Mouse (Mus musculus): ENCODE data around the gene Spsb1. TPM values are rescaled to one million over a fixed set of nuclear protein-coding genes. Genes with fewer than 3 reads are reported as not detected.
A peak's percentile ranks its signal among the peaks of the same experiment; 100 is the strongest.

Gene Spsb1
- polyA plus RNA-seq, 1 experiment from 2014 or later, result 4.7 TPM

GRCm38 (mm10) chr4:149922121-149922718 lies 32.6 kb downstream of the Spsb1 start:
- no peak overlapping the region for H3K4me2 ChIP-seq
- H3K4me3 ChIP-seq (ENCODE audit: low read depth, low read length), result no peak overlapping the region

GRCm38 (mm10) chr4:149920886-149921285 lies 34.0 kb downstream of the Spsb1 start:
- H3K27ac ChIP-seq (ENCODE audit: low read depth, low read length), result no peak overlapping the region
- ATAC-seq (replicated peaks; ENCODE audit: insufficient number of reproducible peaks, low FRiP score, low TSS enrichment), result no peak
- no peak overlapping the region for H3K4me2 ChIP-seq
- 51% methylated on average over 12 of the region's 12 CpGs for WGBS (ENCODE audit: insufficient replicate concordance)
- no peaks in the 10 kb centered on the region for H3K36me3 ChIP-seq (ENCODE audit: control insufficient read depth, insufficient read depth, low read length)
- H3K9ac ChIP-seq (ENCODE audit: low read depth, low read length), result no peak overlapping the region
- peaks cover 43% of the 10 kb centered on the region for H3K4me1 ChIP-seq (ENCODE audit: control insufficient read depth, insufficient read depth, low read length)
- H3K9me3 ChIP-seq (replicated peaks; ENCODE audit: control insufficient read depth, low read length), result no peaks in the 10 kb centered on the region
- H3K27me3 ChIP-seq (ENCODE audit: control insufficient read depth, insufficient read depth, low read length), result no peaks in the 10 kb centered on the region
- H3K4me3 ChIP-seq (ENCODE audit: low read depth, low read length), result no peak overlapping the region

More at GRCm38 (mm10) chr4:149922121-149922718, 32.6 kb downstream of the Spsb1 start:
- Histone ChIP-seq H3K27ac (ENCODE audit: low read depth, low read length) (peak overlapping the region; percentile 68), H3K9me3 (replicated peaks; ENCODE audit: control insufficient read depth, low read length) (no peaks in the 10 kb centered on the region), H3K36me3 (ENCODE audit: control insufficient read depth, insufficient read depth, low read length) (no peaks in the 10 kb centered on the region), H3K4me1 (ENCODE audit: control insufficient read depth, insufficient read depth, low read length) (peaks cover 30% of the 10 kb centered on the region), H3K27me3 (ENCODE audit: control insufficient read depth, insufficient read depth, low read length) (no peaks in the 10 kb centered on the region), H3K9ac (ENCODE audit: low read depth, low read length) (no peak overlapping the region)
- WGBS (ENCODE audit: insufficient replicate concordance), result 30% methylated on average over 14 of the region's 14 CpGs
- ATAC-seq (replicated peaks; ENCODE audit: insufficient number of reproducible peaks, low FRiP score, low TSS enrichment), result 0 out of 2 replicates have a peak, but pooled peaks have one; percentile 28

- 84% methylated on average over 15 of the region's 15 CpGs for WGBS (ENCODE audit: insufficient replicate concordance)
- no peaks in the 10 kb centered on the region for H3K9me3 ChIP-seq (replicated peaks; ENCODE audit: control insufficient read depth, low read length)
- H3K4me1 ChIP-seq (ENCODE audit: control insufficient read depth, insufficient read depth, low read length), result peaks cover 43% of the 10 kb centered on the region
- no peak overlapping the region for H3K27ac ChIP-seq (ENCODE audit: low read depth, low read length)
- H3K4me3 ChIP-seq (ENCODE audit: low read depth, low read length), result no peak overlapping the region
- no peak for ATAC-seq (replicated peaks; ENCODE audit: insufficient number of reproducible peaks, low FRiP score, low TSS enrichment)
- H3K27me3 ChIP-seq (ENCODE audit: control insufficient read depth, insufficient read depth, low read length), result no peaks in the 10 kb centered on the region
- H3K9ac ChIP-seq (ENCODE audit: low read depth, low read length), result no peak overlapping the region
- no peak overlapping the region for H3K4me2 ChIP-seq
- H3K36me3 ChIP-seq (ENCODE audit: control insufficient read depth, insufficient read depth, low read length), result no peaks in the 10 kb centered on the region
Observed at GRCm38 (mm10) chr4:149918455-149919070, 36.3 kb downstream of the Spsb1 start.

DNA sequence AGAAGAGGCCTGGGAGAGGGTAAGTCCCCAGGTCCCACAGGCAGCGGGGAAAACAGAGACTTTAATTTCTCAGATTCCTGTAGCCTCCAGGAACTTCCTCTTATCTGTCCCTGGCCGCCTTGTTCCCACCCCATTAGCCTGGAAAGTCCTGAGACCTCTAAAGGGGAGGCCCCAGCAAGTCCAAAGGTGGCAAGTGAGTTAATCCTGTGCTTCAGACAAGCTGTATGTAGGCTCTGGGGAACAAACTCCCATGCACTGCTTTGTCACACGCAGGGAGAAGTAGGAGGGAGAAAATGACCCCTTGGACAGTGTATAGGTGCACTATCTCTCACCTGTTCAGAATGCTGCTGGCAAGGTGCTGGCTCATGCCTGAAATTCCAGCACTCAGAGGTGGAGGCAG lies 38.0 kb downstream of the Spsb1 start:
- Histone ChIP-seq H3K9ac (ENCODE audit: low read depth, low read length) (no peak overlapping the region), H3K4me1 (ENCODE audit: control insufficient read depth, insufficient read depth, low read length) (peaks cover 32% of the 10 kb centered on the region), H3K27ac (ENCODE audit: low read depth, low read length) (no peak overlapping the region), H3K9me3 (replicated peaks; ENCODE audit: control insufficient read depth, low read length) (no peaks in the 10 kb centered on the region), H3K27me3 (ENCODE audit: control insufficient read depth, insufficient read depth, low read length) (no peaks in the 10 kb centered on the region), H3K4me2 (no peak overlapping the region), H3K36me3 (ENCODE audit: control insufficient read depth, insufficient read depth, low read length) (no peaks in the 10 kb centered on the region), H3K4me3 (ENCODE audit: low read depth, low read length) (no peak overlapping the region)
- 20% methylated on average over 3 of the region's 3 CpGs for WGBS (ENCODE audit: insufficient replicate concordance)
- ATAC-seq (replicated peaks; ENCODE audit: insufficient number of reproducible peaks, low FRiP score, low TSS enrichment), result no peak

GRCm38 (mm10) chr4:149913709-149914370 lies 41.0 kb downstream of the Spsb1 start:
- 76% methylated on average over 7 of the region's 7 CpGs for WGBS (ENCODE audit: insufficient replicate concordance)
- Histone ChIP-seq H3K9ac (ENCODE audit: low read depth, low read length) (no peak overlapping the region), H3K27me3 (ENCODE audit: control insufficient read depth, insufficient read depth, low read length) (no peaks in the 10 kb centered on the region), H3K9me3 (replicated peaks; ENCODE audit: control insufficient read depth, low read length) (no peaks in the 10 kb centered on the region), H3K4me1 (ENCODE audit: control insufficient read depth, insufficient read depth, low read length) (peaks cover 20% of the 10 kb centered on the region), H3K27ac (ENCODE audit: low read depth, low read length) (no peak overlapping the region), H3K36me3 (ENCODE audit: control insufficient read depth, insufficient read depth, low read length) (no peaks in the 10 kb centered on the region), H3K4me3 (ENCODE audit: low read depth, low read length) (no peak overlapping the region), H3K4me2 (no peak overlapping the region)
- no peak for ATAC-seq (replicated peaks; ENCODE audit: insufficient number of reproducible peaks, low FRiP score, low TSS enrichment)

DNA sequence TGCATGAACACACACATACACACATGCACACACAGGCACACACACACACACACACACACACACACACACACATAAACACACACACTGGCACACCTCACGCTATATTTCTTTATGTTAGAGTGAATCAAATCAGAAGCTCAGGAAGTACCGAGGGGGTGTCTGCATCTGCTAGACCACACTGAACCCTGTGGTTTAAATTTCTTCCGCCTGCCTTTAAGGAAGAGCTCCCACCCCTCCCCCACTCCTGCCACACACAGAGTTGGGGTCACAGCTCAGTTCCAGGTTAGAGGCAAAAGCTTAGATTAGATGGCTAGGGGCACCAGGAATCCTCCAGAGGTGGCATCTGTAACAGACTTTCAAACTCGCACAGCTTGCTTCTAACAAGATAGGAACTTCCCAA lies 42.4 kb downstream of the Spsb1 start:
- Histone ChIP-seq H3K9me3 (replicated peaks; ENCODE audit: control insufficient read depth, low read length) (no peaks in the 10 kb centered on the region), H3K4me3 (ENCODE audit: low read depth, low read length) (no peak overlapping the region), H3K36me3 (ENCODE audit: control insufficient read depth, insufficient read depth, low read length) (no peaks in the 10 kb centered on the region), H3K4me1 (ENCODE audit: control insufficient read depth, insufficient read depth, low read length) (peaks cover 17% of the 10 kb centered on the region), H3K27ac (ENCODE audit: low read depth, low read length) (no peak overlapping the region), H3K27me3 (ENCODE audit: control insufficient read depth, insufficient read depth, low read length) (0 out of 2 replicates have a peak, but pooled peaks cover 2% of the 10 kb centered on the region), H3K4me2 (no peak overlapping the region), H3K9ac (ENCODE audit: low read depth, low read length) (no peak overlapping the region)
- 45% methylated on average over 4 of the region's 4 CpGs for WGBS (ENCODE audit: insufficient replicate concordance)
- ATAC-seq (replicated peaks; ENCODE audit: insufficient number of reproducible peaks, low FRiP score, low TSS enrichment), result no peak

- Histone ChIP-seq H3K4me2 (no peak overlapping the region), H3K27ac (ENCODE audit: low read depth, low read length) (no peak overlapping the region), H3K4me3 (ENCODE audit: low read depth, low read length) (no peak overlapping the region), H3K4me1 (ENCODE audit: control insufficient read depth, insufficient read depth, low read length) (peaks cover 7% of the 10 kb centered on the region; the same call in 1 of the 2 replicates), H3K36me3 (ENCODE audit: control insufficient read depth, insufficient read depth, low read length) (no peaks in the 10 kb centered on the region), H3K27me3 (ENCODE audit: control insufficient read depth, insufficient read depth, low read length) (0 out of 2 replicates have a peak, but pooled peaks cover 2% of the 10 kb centered on the region), H3K9me3 (replicated peaks; ENCODE audit: control insufficient read depth, low read length) (no peaks in the 10 kb centered on the region), H3K9ac (ENCODE audit: low read depth, low read length) (no peak overlapping the region)
- ATAC-seq (replicated peaks; ENCODE audit: insufficient number of reproducible peaks, low FRiP score, low TSS enrichment), result no peak
- WGBS (ENCODE audit: insufficient replicate concordance), result 84% methylated on average over 4 of the region's 4 CpGs
Observed at GRCm38 (mm10) chr4:149910558-149910957, 44.3 kb downstream of the Spsb1 start.

GRCm38 (mm10) chr4:149909551-149909950 lies 45.3 kb downstream of the Spsb1 start:
- Histone ChIP-seq H3K4me3 (ENCODE audit: low read depth, low read length) (no peak overlapping the region), H3K4me1 (ENCODE audit: control insufficient read depth, insufficient read depth, low read length) (peaks cover 7% of the 10 kb centered on the region; the same call in 1 of the 2 replicates), H3K36me3 (ENCODE audit: control insufficient read depth, insufficient read depth, low read length) (no peaks in the 10 kb centered on the region), H3K9ac (ENCODE audit: low read depth, low read length) (no peak overlapping the region), H3K9me3 (replicated peaks; ENCODE audit: control insufficient read depth, low read length) (no peaks in the 10 kb centered on the region), H3K27me3 (ENCODE audit: control insufficient read depth, insufficient read depth, low read length) (0 out of 2 replicates have a peak, but pooled peaks cover 2% of the 10 kb centered on the region), H3K27ac (ENCODE audit: low read depth, low read length) (no peak overlapping the region), H3K4me2 (no peak overlapping the region)
- WGBS (ENCODE audit: insufficient replicate concordance), result 88% methylated on average over 13 of the region's 13 CpGs
- ATAC-seq (replicated peaks; ENCODE audit: insufficient number of reproducible peaks, low FRiP score, low TSS enrichment), result no peak

Data from heart, embryonic 11.5 days (tissue).